Mouse (Mus musculus): ENCODE data around the gene Smlr1. TPM values are rescaled to one million over a fixed set of nuclear protein-coding genes. Genes with fewer than 3 reads are reported as not detected.

Gene Smlr1
- not detected in 2 replicates for polyA plus RNA-seq (2014; fragmentation: Nextera tagmentation; extraction: Ambion mirVana)

DNA sequence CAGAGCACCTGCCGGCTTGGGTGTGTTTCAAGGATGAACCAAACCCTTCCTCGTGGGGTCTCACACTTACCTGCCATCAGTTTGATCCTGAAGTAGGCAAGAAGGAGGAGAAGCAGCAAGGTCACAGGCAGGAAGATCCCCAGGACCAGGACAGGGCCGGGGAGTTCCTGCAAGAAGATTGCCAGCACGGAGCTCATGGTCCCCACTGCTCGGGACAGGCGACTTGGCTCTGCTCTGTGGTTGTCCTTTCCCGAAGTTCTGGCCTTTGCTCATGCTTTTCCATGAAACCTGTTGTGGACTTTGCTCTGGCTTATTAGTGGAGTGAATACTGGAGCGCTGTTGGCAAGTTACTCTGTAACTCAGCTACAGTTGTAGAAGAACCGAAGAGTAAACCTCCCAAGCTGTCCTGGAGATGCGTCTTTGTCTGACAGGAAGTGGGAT is at the start of gene Smlr1:
Gene Smlr1, minus strand, starts transcription at position 377 of the 441 bp plus-strand sequence.
- no peak for DNase-seq (ENCODE audit: low spot score)
- no peak within 1 kb of the TSS for H3K4me3 ChIP-seq (ENCODE audit: low read depth, low read length)
- H3K27ac ChIP-seq (ENCODE audit: low read depth) = no peak within 1 kb of the TSS
- no peaks in the 10 kb centered on the region for H3K36me3 ChIP-seq (ENCODE audit: control insufficient read depth, insufficient read depth, low read length)
- WGBS = 87% methylated on average over 10 of the region's 10 CpGs
- no peak within 1 kb of the TSS for H3K4me2 ChIP-seq (ENCODE audit: low read length)
- H3K9ac ChIP-seq (ENCODE audit: low read length) = no peak within 1 kb of the TSS
- H3K4me1 ChIP-seq (replicated peaks; ENCODE audit: control insufficient read depth, insufficient read depth, low read length) = 0 out of 2 replicates have a peak, but pooled peaks cover 3% of the 10 kb centered on the region
- no peaks in the 10 kb centered on the region for H3K9me3 ChIP-seq (ENCODE audit: control insufficient read depth, low read length)
- no peak for ATAC-seq (replicated peaks; ENCODE audit: low FRiP score, low TSS enrichment, low read depth)
- no peaks in the 10 kb centered on the region for H3K27me3 ChIP-seq (replicated peaks; ENCODE audit: control insufficient read depth, insufficient read depth, low read length)

GRCm38 (mm10) chr10:25584899-25585298 is 48.8 kb upstream of the Smlr1 start:
- Histone ChIP-seq H3K9ac (ENCODE audit: low read length) (no peak overlapping the region), H3K9me3 (ENCODE audit: control insufficient read depth, low read length) (no peaks in the 10 kb centered on the region), H3K27me3 (replicated peaks; ENCODE audit: control insufficient read depth, insufficient read depth, low read length) (no peaks in the 10 kb centered on the region), H3K4me2 (ENCODE audit: low read length) (no peak overlapping the region), H3K36me3 (ENCODE audit: control insufficient read depth, insufficient read depth, low read length) (no peaks in the 10 kb centered on the region), H3K4me3 (ENCODE audit: low read depth, low read length) (no peak overlapping the region), H3K4me1 (replicated peaks; ENCODE audit: control insufficient read depth, insufficient read depth, low read length) (no peaks in the 10 kb centered on the region), H3K27ac (ENCODE audit: low read depth) (no peak overlapping the region)
- DNase-seq (ENCODE audit: low spot score) (no peak), ATAC-seq (replicated peaks; ENCODE audit: low FRiP score, low TSS enrichment, low read depth) (no peak)
- WGBS = 94% methylated on average over 6 of the region's 6 CpGs

DNA sequence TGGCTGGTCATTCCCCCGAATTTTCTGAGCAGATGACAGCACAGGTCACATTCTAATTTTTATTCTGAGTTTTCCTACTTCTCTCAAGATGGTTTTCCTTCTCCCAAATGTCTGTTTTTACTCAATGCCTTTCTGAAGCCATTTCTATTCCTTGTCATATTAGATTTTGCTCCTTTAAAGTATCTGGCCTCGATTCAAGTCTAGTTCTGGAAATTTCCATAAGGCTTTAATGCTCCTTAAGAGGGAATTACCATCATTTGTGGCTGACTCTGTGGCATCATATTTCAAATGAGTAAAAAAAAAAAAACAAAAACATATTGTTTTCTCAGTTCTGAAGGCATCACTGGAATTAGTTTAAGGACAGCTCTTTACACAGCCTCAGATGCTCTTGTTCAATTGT is 44.0 kb upstream of the Smlr1 start:
- H3K36me3 ChIP-seq (ENCODE audit: control insufficient read depth, insufficient read depth, low read length) = no peaks in the 10 kb centered on the region
- H3K4me1 ChIP-seq (replicated peaks; ENCODE audit: control insufficient read depth, insufficient read depth, low read length) = no peaks in the 10 kb centered on the region
- H3K27me3 ChIP-seq (replicated peaks; ENCODE audit: control insufficient read depth, insufficient read depth, low read length) = no peaks in the 10 kb centered on the region
- no peak for DNase-seq (ENCODE audit: low spot score)
- no peak for ATAC-seq (replicated peaks; ENCODE audit: low FRiP score, low TSS enrichment, low read depth)
- no peaks in the 10 kb centered on the region for H3K9me3 ChIP-seq (ENCODE audit: control insufficient read depth, low read length)
- no peak overlapping the region for H3K27ac ChIP-seq (ENCODE audit: low read depth)
- no peak overlapping the region for H3K9ac ChIP-seq (ENCODE audit: low read length)
- H3K4me2 ChIP-seq (ENCODE audit: low read length) = no peak overlapping the region
- no peak overlapping the region for H3K4me3 ChIP-seq (ENCODE audit: low read depth, low read length)
- WGBS = 73% methylated on average over 2 of the region's 2 CpGs

DNA sequence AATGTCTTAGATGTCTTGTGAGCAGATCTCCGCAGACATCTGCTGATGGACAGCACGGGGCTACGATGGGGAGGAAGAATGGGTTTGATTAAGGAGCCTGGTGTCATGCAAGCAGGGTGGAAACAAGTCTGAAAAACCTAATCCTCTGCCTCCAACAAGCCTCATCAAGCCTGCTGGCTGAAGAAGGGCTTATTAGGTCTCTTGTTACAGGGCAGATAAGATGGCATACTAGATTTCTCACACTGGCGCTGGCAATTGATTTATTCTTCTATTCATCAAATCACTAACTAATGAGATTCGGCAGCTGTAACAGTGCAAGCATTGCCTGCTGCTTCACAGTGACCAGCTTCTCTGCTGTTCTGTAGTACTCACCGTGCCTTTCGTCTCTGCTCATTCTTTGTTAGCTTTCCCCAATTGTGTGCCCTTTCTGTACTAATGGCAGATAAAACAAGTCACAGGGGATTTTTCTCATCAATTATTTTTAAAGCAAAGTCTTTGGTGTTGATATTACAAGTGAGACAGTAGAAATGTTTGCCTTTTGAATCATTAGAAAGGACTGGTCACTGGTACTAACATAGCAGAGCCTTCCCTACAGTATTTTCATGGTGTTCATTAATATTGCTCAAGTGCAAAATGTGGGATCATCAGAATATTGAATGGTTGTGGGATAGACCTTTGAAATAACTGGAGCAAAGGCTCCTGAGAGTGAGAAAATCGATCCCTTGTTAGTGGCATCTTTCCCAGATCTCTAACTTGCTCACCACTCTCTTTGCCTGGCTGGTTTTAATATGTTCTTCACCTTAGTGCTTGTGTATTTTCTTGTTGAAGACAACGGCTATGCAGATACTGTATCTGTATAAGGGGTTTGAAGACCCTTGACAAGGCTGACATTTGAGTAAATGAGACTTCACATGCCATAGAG is 35.5 kb upstream of the Smlr1 start:
- ATAC-seq (replicated peaks; ENCODE audit: low FRiP score, low TSS enrichment, low read depth) (no peak), DNase-seq (ENCODE audit: low spot score) (no peak)
- H3K4me1 ChIP-seq (replicated peaks; ENCODE audit: control insufficient read depth, insufficient read depth, low read length) = no peaks in the 10 kb centered on the region
- H3K27me3 ChIP-seq (replicated peaks; ENCODE audit: control insufficient read depth, insufficient read depth, low read length) = no peaks in the 10 kb centered on the region
- no peaks in the 10 kb centered on the region for H3K36me3 ChIP-seq (ENCODE audit: control insufficient read depth, insufficient read depth, low read length)
- H3K4me3 ChIP-seq (ENCODE audit: low read depth, low read length) = no peak overlapping the region
- H3K27ac ChIP-seq (ENCODE audit: low read depth) = no peak overlapping the region
- no peak overlapping the region for H3K4me2 ChIP-seq (ENCODE audit: low read length)
- 74% methylated on average over 9 of the region's 9 CpGs for whole genome bisulfite sequencing
- H3K9ac ChIP-seq (ENCODE audit: low read length) = no peak overlapping the region
- H3K9me3 ChIP-seq (ENCODE audit: control insufficient read depth, low read length) = no peaks in the 10 kb centered on the region

GRCm38 (mm10) chr10:25552936-25553335 is 16.9 kb upstream of the Smlr1 start:
- Histone ChIP-seq H3K9me3 (ENCODE audit: control insufficient read depth, low read length) (no peaks in the 10 kb centered on the region), H3K27me3 (replicated peaks; ENCODE audit: control insufficient read depth, insufficient read depth, low read length) (no peaks in the 10 kb centered on the region), H3K27ac (ENCODE audit: low read depth) (no peak overlapping the region), H3K4me1 (replicated peaks; ENCODE audit: control insufficient read depth, insufficient read depth, low read length) (no peaks in the 10 kb centered on the region), H3K4me3 (ENCODE audit: low read depth, low read length) (no peak overlapping the region), H3K9ac (ENCODE audit: low read length) (no peak overlapping the region), H3K36me3 (ENCODE audit: control insufficient read depth, insufficient read depth, low read length) (no peaks in the 10 kb centered on the region), H3K4me2 (ENCODE audit: low read length) (no peak overlapping the region)
- DNase-seq (ENCODE audit: low spot score) = no peak
- ATAC-seq (replicated peaks; ENCODE audit: low FRiP score, low TSS enrichment, low read depth) = no peak
- WGBS = 35% methylated on average over 4 of the region's 4 CpGs

- Histone ChIP-seq H3K4me2 (ENCODE audit: low read length) (no peak overlapping the region), H3K27me3 (replicated peaks; ENCODE audit: control insufficient read depth, insufficient read depth, low read length) (no peaks in the 10 kb centered on the region), H3K4me1 (replicated peaks; ENCODE audit: control insufficient read depth, insufficient read depth, low read length) (no peaks in the 10 kb centered on the region), H3K36me3 (ENCODE audit: control insufficient read depth, insufficient read depth, low read length) (no peaks in the 10 kb centered on the region), H3K9ac (ENCODE audit: low read length) (no peak overlapping the region), H3K4me3 (ENCODE audit: low read depth, low read length) (no peak overlapping the region), H3K9me3 (ENCODE audit: control insufficient read depth, low read length) (no peaks in the 10 kb centered on the region), H3K27ac (ENCODE audit: low read depth) (no peak overlapping the region)
- no peak for ATAC-seq (replicated peaks; ENCODE audit: low FRiP score, low TSS enrichment, low read depth)
- WGBS = 95% methylated on average over 3 of the region's 3 CpGs
- no peak for DNase-seq (ENCODE audit: low spot score)
Measured at GRCm38 (mm10) chr10:25541097-25541496, 5.0 kb upstream of the Smlr1 start.

- Histone ChIP-seq H3K27me3 (replicated peaks; ENCODE audit: control insufficient read depth, insufficient read depth, low read length) (no peaks in the 10 kb centered on the region), H3K4me2 (ENCODE audit: low read length) (no peak overlapping the region), H3K9ac (ENCODE audit: low read length) (no peak overlapping the region), H3K9me3 (ENCODE audit: control insufficient read depth, low read length) (no peaks in the 10 kb centered on the region), H3K4me1 (replicated peaks; ENCODE audit: control insufficient read depth, insufficient read depth, low read length) (no peaks in the 10 kb centered on the region), H3K4me3 (ENCODE audit: low read depth, low read length) (no peak overlapping the region), H3K36me3 (ENCODE audit: control insufficient read depth, insufficient read depth, low read length) (no peaks in the 10 kb centered on the region), H3K27ac (ENCODE audit: low read depth) (no peak overlapping the region)
- DNase-seq (ENCODE audit: low spot score) = no peak
- 55% methylated on average over 6 of the region's 6 CpGs for WGBS
- ATAC-seq (replicated peaks; ENCODE audit: low FRiP score, low TSS enrichment, low read depth) = no peak
Measured at GRCm38 (mm10) chr10:25539771-25540168, 3.7 kb upstream of the Smlr1 start.

GRCm38 (mm10) chr10:25539146-25539770 is 3.2 kb upstream of the Smlr1 start:
- no peaks in the 10 kb centered on the region for H3K4me1 ChIP-seq (replicated peaks; ENCODE audit: control insufficient read depth, insufficient read depth, low read length)
- H3K4me2 ChIP-seq (ENCODE audit: low read length) = no peak overlapping the region
- no peak for DNase-seq (ENCODE audit: low spot score)
- H3K36me3 ChIP-seq (ENCODE audit: control insufficient read depth, insufficient read depth, low read length) = no peaks in the 10 kb centered on the region
- H3K27me3 ChIP-seq (replicated peaks; ENCODE audit: control insufficient read depth, insufficient read depth, low read length) = no peaks in the 10 kb centered on the region
- no peak overlapping the region for H3K4me3 ChIP-seq (ENCODE audit: low read depth, low read length)
- ATAC-seq (replicated peaks; ENCODE audit: low FRiP score, low TSS enrichment, low read depth) = no peak
- H3K27ac ChIP-seq (ENCODE audit: low read depth) = no peak overlapping the region
- H3K9ac ChIP-seq (ENCODE audit: low read length) = no peak overlapping the region
- H3K9me3 ChIP-seq (ENCODE audit: control insufficient read depth, low read length) = no peaks in the 10 kb centered on the region
- 68% methylated on average over 4 of the region's 4 CpGs for whole genome bisulfite sequencing

Measured in intestine, embryonic 14.5 days (tissue).